Mouse (Mus musculus): ENCODE measurements around the gene Als2cl. TPM values are rescaled to one million over a fixed set of nuclear protein-coding genes. Genes with fewer than 3 reads are reported as not detected.
A peak's percentile ranks its signal among the peaks of the same experiment; 100 is the strongest.

Gene Als2cl
- polyA plus RNA-seq, 2 experiments: 1.6 to 7.4 TPM

DNA sequence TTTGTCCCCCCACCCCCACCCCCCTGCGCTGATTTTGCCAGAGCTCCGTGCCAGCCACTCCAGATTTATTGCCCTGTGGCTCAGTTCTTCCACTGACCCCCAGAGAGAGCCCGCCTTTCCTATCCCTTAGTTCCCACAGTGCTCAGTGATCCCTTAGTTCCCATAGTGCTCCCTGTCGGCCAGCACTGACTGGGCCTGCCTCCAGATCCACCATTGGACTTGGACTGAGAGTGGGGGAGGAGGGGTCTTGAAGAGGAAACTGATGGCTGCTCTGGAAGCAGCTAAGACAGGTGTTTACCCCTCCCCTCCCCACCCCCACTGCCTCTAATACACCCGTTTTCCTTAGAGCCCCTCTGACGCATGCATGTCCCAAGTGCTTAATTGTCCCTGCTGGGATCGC, 16.3 kb downstream of the Als2cl start:
- Histone ChIP-seq H3K27me3 (ENCODE audit: control insufficient read depth, insufficient read depth, low read length) (no peaks in the 10 kb centered on the region), H3K4me3 (replicated peaks; ENCODE audit: low read length) (no peak overlapping the region), H3K9ac (ENCODE audit: low read depth, low read length, severe bottlenecking) (no peak overlapping the region), H3K27ac (replicated peaks; ENCODE audit: low read depth, low read length) (no peak overlapping the region), H3K4me1 (ENCODE audit: control insufficient read depth, insufficient read depth, low read length) (no peaks in the 10 kb centered on the region), H3K9me3 (ENCODE audit: control insufficient read depth, low read length) (no peaks in the 10 kb centered on the region), H3K4me2 (replicated peaks; ENCODE audit: low read depth, low read length, severe bottlenecking) (no peak overlapping the region), H3K36me3 (ENCODE audit: control insufficient read depth, insufficient read depth, low read length) (no peaks in the 10 kb centered on the region)
- no peak for TF ChIP-seq POLR2A (IDR thresholded peaks at IDR 0.05; ENCODE audit: borderline replicate concordance, extremely low read depth, insufficient read depth, insufficient read length)
- no peak for DNase-seq (ENCODE audit: low spot score)
- 7% methylated on average over 7 of the region's 7 CpGs for WGBS
- ATAC-seq (ENCODE audit: low FRiP score, low read depth): no peak

DNA sequence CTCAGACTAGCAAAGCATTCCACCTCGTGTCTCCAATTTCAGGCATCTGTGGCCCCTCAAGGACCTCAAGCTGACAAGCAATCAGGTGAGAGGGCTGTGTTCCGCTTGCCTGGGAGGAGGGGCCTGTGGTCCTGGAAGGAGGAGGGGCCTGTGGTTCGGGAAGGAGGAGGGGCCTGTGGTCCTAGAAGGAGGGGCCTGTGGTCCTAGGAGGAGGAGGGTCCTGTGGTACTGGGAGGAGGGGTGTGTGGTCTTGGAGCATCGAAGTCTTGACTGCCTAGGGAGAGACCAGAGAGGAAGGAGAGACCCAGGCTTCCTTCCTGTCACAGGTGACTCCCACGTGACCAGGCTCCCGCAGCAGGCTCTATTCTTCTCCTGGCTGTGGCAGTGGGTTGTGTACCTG, 16.9 kb downstream of the Als2cl start:
- no peak overlapping the region for H3K9ac ChIP-seq (ENCODE audit: low read depth, low read length, severe bottlenecking)
- H3K4me1 ChIP-seq (ENCODE audit: control insufficient read depth, insufficient read depth, low read length): no peaks in the 10 kb centered on the region
- DNase-seq (ENCODE audit: low spot score): no peak
- ATAC-seq (ENCODE audit: low FRiP score, low read depth): no peak
- 5% methylated on average over 6 of the region's 6 CpGs for WGBS
- TF ChIP-seq POLR2A (IDR thresholded peaks at IDR 0.05; ENCODE audit: borderline replicate concordance, extremely low read depth, insufficient read depth, insufficient read length): no peak
- no peaks in the 10 kb centered on the region for H3K9me3 ChIP-seq (ENCODE audit: control insufficient read depth, low read length)
- peak overlapping the region; percentile 23; the same call in 1 of the 2 replicates for H3K4me2 ChIP-seq (replicated peaks; ENCODE audit: low read depth, low read length, severe bottlenecking)
- H3K4me3 ChIP-seq (replicated peaks; ENCODE audit: low read length): no peak overlapping the region
- H3K27ac ChIP-seq (replicated peaks; ENCODE audit: low read depth, low read length): no peak overlapping the region
- H3K36me3 ChIP-seq (ENCODE audit: control insufficient read depth, insufficient read depth, low read length): no peaks in the 10 kb centered on the region
- H3K27me3 ChIP-seq (ENCODE audit: control insufficient read depth, insufficient read depth, low read length): no peaks in the 10 kb centered on the region

DNA sequence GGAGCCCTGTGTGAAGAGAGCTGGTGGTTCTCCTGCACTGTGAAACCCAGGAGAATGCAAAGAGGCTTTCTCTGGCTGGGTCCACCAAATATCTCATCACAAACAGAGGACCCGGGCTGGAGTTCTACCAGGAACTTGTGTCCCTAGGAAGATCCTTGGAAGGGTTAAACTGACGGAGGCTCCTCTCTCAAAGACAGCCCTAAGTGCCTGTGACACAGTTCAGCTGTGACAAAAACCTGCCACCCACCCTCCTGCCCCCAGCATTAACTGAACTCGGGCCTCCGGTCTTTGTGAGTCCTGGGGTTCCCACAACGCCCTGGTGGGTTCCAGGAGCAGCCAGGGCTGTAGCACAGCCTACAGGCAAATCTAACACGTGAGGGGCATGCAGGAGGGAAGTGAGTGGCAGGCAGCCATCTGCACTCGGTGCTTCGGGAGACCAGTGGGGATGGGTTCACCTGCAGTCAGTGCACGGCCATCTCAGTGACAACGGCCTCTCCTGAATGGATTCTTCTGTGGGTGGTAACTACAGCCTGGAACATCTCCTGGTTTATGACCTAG, 19.9 kb downstream of the Als2cl start:
- Histone ChIP-seq H3K4me3 (replicated peaks; ENCODE audit: low read length) (no peak overlapping the region), H3K27ac (replicated peaks; ENCODE audit: low read depth, low read length) (no peak overlapping the region), H3K9ac (ENCODE audit: low read depth, low read length, severe bottlenecking) (no peak overlapping the region), H3K9me3 (ENCODE audit: control insufficient read depth, low read length) (no peaks in the 10 kb centered on the region), H3K27me3 (ENCODE audit: control insufficient read depth, insufficient read depth, low read length) (no peaks in the 10 kb centered on the region), H3K36me3 (ENCODE audit: control insufficient read depth, insufficient read depth, low read length) (no peaks in the 10 kb centered on the region), H3K4me2 (replicated peaks; ENCODE audit: low read depth, low read length, severe bottlenecking) (no peak overlapping the region), H3K4me1 (ENCODE audit: control insufficient read depth, insufficient read depth, low read length) (no peaks in the 10 kb centered on the region)
- DNase-seq (ENCODE audit: low spot score) (no peak), ATAC-seq (ENCODE audit: low FRiP score, low read depth) (no peak)
- TF ChIP-seq POLR2A (IDR thresholded peaks at IDR 0.05; ENCODE audit: borderline replicate concordance, extremely low read depth, insufficient read depth, insufficient read length): no peak
- 56% methylated on average over 10 of the region's 10 CpGs for WGBS

DNA sequence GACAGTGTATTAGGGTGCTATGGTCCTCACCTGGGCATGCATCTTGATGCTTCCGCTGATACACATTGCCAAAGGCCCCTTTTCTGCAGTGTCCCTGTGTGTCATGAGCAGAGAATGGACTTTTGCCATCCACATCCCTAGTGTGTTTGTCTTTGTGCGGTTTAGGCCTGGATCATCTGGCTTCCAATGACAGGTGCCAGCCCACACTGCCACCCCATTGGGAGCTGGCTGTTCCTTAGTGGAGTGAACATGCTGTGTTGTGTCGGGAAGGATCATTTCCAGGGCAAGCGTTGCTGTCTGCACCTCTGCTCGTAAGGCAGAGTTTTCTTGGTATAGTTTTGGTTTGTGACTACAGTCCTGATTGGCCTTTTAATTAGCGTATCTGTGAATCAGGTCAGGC, 21.5 kb downstream of the Als2cl start:
- DNase-seq (ENCODE audit: low spot score): no peak
- H3K4me3 ChIP-seq (replicated peaks; ENCODE audit: low read length): no peak overlapping the region
- WGBS: 87% methylated on average over 6 of the region's 6 CpGs

DNA sequence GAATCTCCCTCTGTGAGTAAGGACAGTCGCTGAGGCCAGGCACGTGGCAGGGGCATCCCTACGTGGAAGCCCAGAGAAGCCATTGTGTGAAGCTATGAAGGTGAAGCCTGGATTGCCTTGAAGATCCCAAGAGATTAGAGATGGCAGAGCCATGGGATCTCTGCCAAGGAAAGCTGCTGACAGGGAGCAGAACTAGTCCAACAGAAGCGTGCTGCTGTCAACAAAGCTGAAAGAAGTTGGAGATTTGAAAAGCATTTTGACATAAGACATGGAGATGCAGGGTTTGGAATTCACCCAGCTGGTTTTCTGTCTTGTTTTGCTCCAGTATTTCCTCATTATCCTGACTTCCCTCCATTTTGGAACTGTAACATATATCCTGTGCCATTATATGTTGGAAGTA, 22.6 kb downstream of the Als2cl start:
- Histone ChIP-seq H3K36me3 (ENCODE audit: control insufficient read depth, insufficient read depth, low read length) (no peaks in the 10 kb centered on the region), H3K9ac (ENCODE audit: low read depth, low read length, severe bottlenecking) (no peak overlapping the region), H3K4me1 (ENCODE audit: control insufficient read depth, insufficient read depth, low read length) (no peaks in the 10 kb centered on the region), H3K27me3 (ENCODE audit: control insufficient read depth, insufficient read depth, low read length) (no peaks in the 10 kb centered on the region), H3K4me2 (replicated peaks; ENCODE audit: low read depth, low read length, severe bottlenecking) (no peak overlapping the region), H3K4me3 (replicated peaks; ENCODE audit: low read length) (no peak overlapping the region), H3K27ac (replicated peaks; ENCODE audit: low read depth, low read length) (no peak overlapping the region), H3K9me3 (ENCODE audit: control insufficient read depth, low read length) (no peaks in the 10 kb centered on the region)
- WGBS: 91% methylated on average over 4 of the region's 4 CpGs
- no peak for ATAC-seq (ENCODE audit: low FRiP score, low read depth)
- no peak for DNase-seq (ENCODE audit: low spot score)
- TF ChIP-seq POLR2A (IDR thresholded peaks at IDR 0.05; ENCODE audit: borderline replicate concordance, extremely low read depth, insufficient read depth, insufficient read length): no peak

More for the DNA sequence above, 21.5 kb downstream of the Als2cl start:
- no peaks in the 10 kb centered on the region for H3K36me3 ChIP-seq (ENCODE audit: control insufficient read depth, insufficient read depth, low read length)
- no peak overlapping the region for H3K27ac ChIP-seq (replicated peaks; ENCODE audit: low read depth, low read length)
- ATAC-seq (ENCODE audit: low FRiP score, low read depth): no peak
- H3K4me1 ChIP-seq (ENCODE audit: control insufficient read depth, insufficient read depth, low read length): no peaks in the 10 kb centered on the region
- no peaks in the 10 kb centered on the region for H3K27me3 ChIP-seq (ENCODE audit: control insufficient read depth, insufficient read depth, low read length)
- H3K9me3 ChIP-seq (ENCODE audit: control insufficient read depth, low read length): no peaks in the 10 kb centered on the region
- TF ChIP-seq POLR2A (IDR thresholded peaks at IDR 0.05; ENCODE audit: borderline replicate concordance, extremely low read depth, insufficient read depth, insufficient read length): no peak
- H3K9ac ChIP-seq (ENCODE audit: low read depth, low read length, severe bottlenecking): no peak overlapping the region
- no peak overlapping the region for H3K4me2 ChIP-seq (replicated peaks; ENCODE audit: low read depth, low read length, severe bottlenecking)

Measured in limb, embryonic 14.5 days (tissue).